Mouse (Mus musculus) right cerebral cortex, postnatal 10 days (tissue): ENCODE results near the gene Gm28729.
"Not testable (repeated sequence)": the region's sequence is repeated elsewhere in the genome, so short reads cannot be mapped to it uniquely, and the experiment has no call there.

Experiments
- DNase-seq, 2 experiments: peaks; one replicate each; pipeline ENCODE4 v3.0.0; 2021; ENCODE audit warnings: low spot score in 2 of 2

The Gm28729 gene

GRCm38 (mm10) chr9:96521574-96521973 is 3.5 kb downstream of the Gm28729 start:
- DNase-seq: not testable (repeated sequence)

GRCm38 (mm10) chr9:96517429-96517828 is 7.6 kb downstream of the Gm28729 start:
- DNase-seq: no peak

GRCm38 (mm10) chr9:96516806-96517205 is 8.3 kb downstream of the Gm28729 start:
- DNase-seq: no peak

- DNase-seq: no peak
Measured at GRCm38 (mm10) chr9:96515737-96516136, 9.3 kb downstream of the Gm28729 start.

GRCm38 (mm10) chr9:96514278-96514677 is 10.8 kb downstream of the Gm28729 start:
- DNase-seq: no peak

GRCm38 (mm10) chr9:96506011-96506498 is 19.0 kb downstream of the Gm28729 start:
- DNase-seq: peak; percentile 58 to 78

GRCm38 (mm10) chr9:96505156-96505555 is 19.9 kb downstream of the Gm28729 start:
- no peak for DNase-seq

GRCm38 (mm10) chr9:96504116-96504895 is 20.8 kb downstream of the Gm28729 start:
- DNase-seq: no peak

GRCm38 (mm10) chr9:96502856-96503610 is 22.0 kb downstream of the Gm28729 start:
- DNase-seq: peak; percentile 43 to 50

- no peak for DNase-seq
Measured at GRCm38 (mm10) chr9:96501217-96501616, 23.8 kb downstream of the Gm28729 start.

- no peak for DNase-seq
Measured at GRCm38 (mm10) chr9:96493212-96493611, 31.9 kb downstream of the Gm28729 start.

GRCm38 (mm10) chr9:96491810-96492209 is 33.3 kb downstream of the Gm28729 start:
- no peak for DNase-seq

GRCm38 (mm10) chr9:96487869-96488268 is 37.2 kb downstream of the Gm28729 start:
- DNase-seq: not testable (repeated sequence)

- DNase-seq: no peak
Measured at GRCm38 (mm10) chr9:96483648-96484047, 41.4 kb downstream of the Gm28729 start.

GRCm38 (mm10) chr9:96483028-96483427 is 42.0 kb downstream of the Gm28729 start:
- no peak for DNase-seq

- peak; percentile 99 to 100 for DNase-seq
Measured at GRCm38 (mm10) chr9:96478071-96478888, 46.8 kb downstream of the Gm28729 start, which contains the start of gene Rnf7. Gene Rnf7 (minus strand): TSS chr9:96478675.

- DNase-seq: no peak
Measured at GRCm38 (mm10) chr9:96472356-96472755, 52.7 kb downstream of the Gm28729 start.

- not testable (repeated sequence) for DNase-seq
Measured at GRCm38 (mm10) chr9:96471681-96472080, 53.4 kb downstream of the Gm28729 start.

GRCm38 (mm10) chr9:96470266-96470974 is 54.6 kb downstream of the Gm28729 start:
- no peak for DNase-seq

GRCm38 (mm10) chr9:96469556-96470265 is 55.4 kb downstream of the Gm28729 start:
- DNase-seq: no peak
